Mouse (Mus musculus): Measurements from ENCODE around the gene Arcn1.

- TF ChIP-seq CTCF (IDR thresholded peaks at IDR 0.05; ENCODE audit: control insufficient read depth, insufficient read depth, low read length) (no peak), POLR2A (IDR thresholded peaks at IDR 0.05; ENCODE audit: borderline replicate concordance, control insufficient read depth, low read depth, low read length) (no peak)
Observed at GRCm38 (mm10) chr9:44748473-44748872, 19.2 kb downstream of the Arcn1 start.
